Mouse (Mus musculus) C2C12 (cell line): ENCODE measurements at regions not wholly inside any gene's neighbourhood (a gene's known extent, or its start where the extent isn't known, plus 50 kb on each side); places are given as distances from the start of the nearest gene placed in this dataset.

Experiments used
- CEBPB ChIP-seq: IDR thresholded peaks from one replicate; pipeline ENCODE4 v1.6.1; 2011; ENCODE audit warnings: low read depth, mild to moderate bottlenecking, control low read depth, moderate library complexity
- CTCF ChIP-seq: IDR thresholded peaks from one replicate; pipeline ENCODE4 v1.5.1; 2011; ENCODE audit not compliant: control insufficient read depth, insufficient read depth, insufficient read length
- FOSL1 ChIP-seq: IDR thresholded peaks from one replicate; pipeline ENCODE4 v1.8.0; 2011; ENCODE audit warnings: mild to moderate bottlenecking, low read length; ENCODE audit not compliant: poor library complexity, insufficient read depth, severe bottlenecking
- MAX ChIP-seq: IDR thresholded peaks from one replicate; pipeline ENCODE4 v1.6.1; 2011; ENCODE audit warnings: mild to moderate bottlenecking, control low read depth
- MYOD1 ChIP-seq: IDR thresholded peaks from one replicate; pipeline ENCODE4 v1.6.1; 2011; ENCODE audit warnings: low read depth; ENCODE audit not compliant: control insufficient read depth, insufficient read length
- MYOG ChIP-seq: IDR thresholded peaks from one replicate; pipeline ENCODE4 v1.6.1; 2011; ENCODE audit not compliant: control insufficient read depth, insufficient read length; ENCODE audit errors: extremely low read depth
- USF1 ChIP-seq: IDR thresholded peaks from one replicate; pipeline ENCODE4 v1.6.1; 2011; ENCODE audit warnings: low read depth, mild to moderate bottlenecking, control low read depth, moderate library complexity

DNA sequence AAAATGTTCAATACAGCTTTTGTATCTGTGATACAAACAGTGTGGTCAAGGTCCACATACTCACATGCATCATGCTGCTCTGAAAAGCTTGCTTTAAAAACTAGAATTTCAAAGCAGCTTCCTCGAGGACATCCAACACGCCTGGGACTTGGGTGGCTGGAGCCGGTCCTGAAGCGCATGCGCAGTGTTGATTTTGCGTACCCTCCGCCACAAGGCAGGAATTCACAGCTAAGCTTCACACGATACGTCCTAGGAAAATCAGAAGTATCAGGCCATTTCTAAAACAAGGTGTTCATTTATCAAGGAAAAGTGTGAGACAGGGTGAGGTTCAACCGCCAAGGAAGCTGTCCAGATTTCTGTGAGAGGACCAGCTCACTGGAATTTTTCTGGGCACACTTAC lies 202.1 kb upstream of the Daam1 start:
- TF ChIP-seq CTCF (no peak), MAX (no peak), USF1 (no peak), MYOD1 (no peak), CEBPB (no peak), MYOG (no peak), FOSL1 (no peak)
